Mouse (Mus musculus): ENCODE data around the gene Mybpc2. TPM values are rescaled to one million over a fixed set of nuclear protein-coding genes. Genes with fewer than 3 reads are reported as not detected.

The Mybpc2 gene
- 0.15 and 0.31 TPM in 2 replicates for polyA plus RNA-seq (2015; fragmentation: Nextera tagmentation; extraction: Ambion mirVana)

DNA sequence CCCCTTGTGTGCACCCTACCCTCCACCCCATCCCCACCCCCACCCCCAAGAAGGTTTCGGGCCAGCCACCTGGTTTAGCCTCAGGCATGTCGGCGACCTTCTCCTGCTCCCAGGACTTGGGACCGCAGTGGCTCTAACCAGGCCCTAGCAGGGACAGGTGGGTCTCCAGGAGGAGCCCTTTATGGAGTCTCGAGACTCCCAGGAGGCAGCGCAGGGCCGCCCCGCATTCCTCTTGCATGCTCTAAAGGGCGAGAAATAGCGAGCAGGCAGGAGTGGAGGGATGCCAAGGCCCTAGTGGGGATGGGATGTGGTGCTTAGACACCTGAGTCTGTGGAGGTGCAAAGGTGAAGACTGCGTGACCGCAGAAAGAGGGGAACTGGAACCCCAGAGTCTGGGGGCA, at the start of gene Mybpc2:
Gene Mybpc2 (minus strand): TSS at position 155 of the 400 bp plus-strand sequence.
- WGBS (ENCODE audit: insufficient replicate concordance), result 26% methylated on average over 12 of the region's 12 CpGs
- H3K27ac ChIP-seq (ENCODE audit: low read length), result no peak within 1 kb of the TSS
- H3K36me3 ChIP-seq (ENCODE audit: control insufficient read depth, insufficient read depth), result no peaks in the 10 kb centered on the region
- no peak within 1 kb of the TSS for H3K4me3 ChIP-seq (ENCODE audit: low read depth, low read length)
- no peak within 1 kb of the TSS for H3K9ac ChIP-seq (ENCODE audit: low read depth, low read length)
- ATAC-seq (ENCODE audit: low read depth), result no peak
- peaks cover 9% of the 10 kb centered on the region for H3K4me1 ChIP-seq (ENCODE audit: control insufficient read depth, low read depth, low read length)
- H3K4me2 ChIP-seq (ENCODE audit: low read depth, low read length), result no peak within 1 kb of the TSS
- no peaks in the 10 kb centered on the region for H3K9me3 ChIP-seq (replicated peaks; ENCODE audit: control insufficient read depth, low read length)
- H3K27me3 ChIP-seq (ENCODE audit: control insufficient read depth, insufficient read depth, low read depth, low read length), result peaks cover 54% of the 10 kb centered on the region

DNA sequence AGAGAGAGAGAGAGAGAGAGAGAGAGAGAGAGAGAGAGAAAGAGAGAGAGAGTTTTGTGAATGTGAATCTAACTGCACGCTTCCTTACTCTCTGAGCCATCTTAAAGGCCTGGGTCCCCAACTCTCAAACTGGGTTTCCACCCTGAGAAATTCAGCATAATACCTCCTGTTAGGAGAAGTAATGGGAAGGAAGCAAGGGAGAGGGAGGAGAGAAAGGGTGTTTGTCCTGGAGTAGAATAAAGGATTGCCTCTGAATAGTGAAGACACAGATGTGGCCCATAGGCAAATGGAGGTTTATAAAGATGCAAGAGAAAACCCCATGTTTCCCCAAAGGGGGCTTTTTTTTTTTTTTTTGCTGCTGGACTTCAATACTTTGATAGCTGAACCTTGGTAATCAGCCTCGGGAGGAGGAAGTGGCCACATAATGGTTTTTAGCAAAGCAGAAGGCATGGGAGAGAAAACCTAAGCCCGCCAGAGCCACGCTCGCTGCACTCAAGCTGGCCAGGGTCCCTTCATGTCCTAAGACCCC, 48.6 kb upstream of the Mybpc2 start:
- H3K4me2 ChIP-seq (ENCODE audit: low read depth, low read length), result 0 out of 2 replicates have a peak overlapping the region, but pooled peaks have one; percentile 4
- no peak overlapping the region for H3K27ac ChIP-seq (ENCODE audit: low read length)
- H3K9me3 ChIP-seq (replicated peaks; ENCODE audit: control insufficient read depth, low read length), result no peaks in the 10 kb centered on the region
- no peak for ATAC-seq (ENCODE audit: low read depth)
- no peaks in the 10 kb centered on the region for H3K27me3 ChIP-seq (ENCODE audit: control insufficient read depth, insufficient read depth, low read depth, low read length)
- H3K4me3 ChIP-seq (ENCODE audit: low read depth, low read length), result no peak overlapping the region; the same call in 1 of the 2 replicates
- 51% methylated on average over 5 of the region's 5 CpGs for WGBS (ENCODE audit: insufficient replicate concordance)
- no peak overlapping the region for H3K9ac ChIP-seq (ENCODE audit: low read depth, low read length)
- no peaks in the 10 kb centered on the region for H3K36me3 ChIP-seq (ENCODE audit: control insufficient read depth, insufficient read depth)
- no peaks in the 10 kb centered on the region for H3K4me1 ChIP-seq (ENCODE audit: control insufficient read depth, low read depth, low read length)

DNA sequence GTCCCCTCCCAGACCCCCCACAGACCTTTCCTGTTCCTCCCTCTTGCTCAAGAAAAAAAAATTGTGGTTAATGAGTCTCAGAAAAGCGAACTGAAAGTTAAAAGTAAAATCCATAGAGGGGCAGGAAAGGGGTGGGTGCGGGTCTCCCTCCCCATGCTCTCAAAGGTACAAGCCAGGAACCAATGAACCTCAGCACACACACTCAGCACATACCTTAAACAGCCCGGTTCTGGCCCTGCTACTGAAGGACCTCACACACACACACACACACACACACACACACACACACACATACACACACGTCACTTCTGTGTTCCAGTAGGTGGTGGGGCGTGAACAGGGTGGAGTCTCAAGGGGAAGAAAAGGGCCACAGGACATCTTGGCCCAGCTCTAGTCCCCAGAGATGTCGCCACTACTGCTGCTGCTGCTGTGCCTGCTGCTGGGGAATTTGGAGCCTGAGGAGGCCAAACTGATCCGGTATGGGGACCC, 47.8 kb upstream of the Mybpc2 start, which contains the start of gene Napsa:
Gene Napsa (plus strand): TSS at position 168 of the 489 bp plus-strand sequence.
- Histone ChIP-seq H3K9me3 (replicated peaks; ENCODE audit: control insufficient read depth, low read length) (no peaks in the 10 kb centered on the region), H3K36me3 (ENCODE audit: control insufficient read depth, insufficient read depth) (no peaks in the 10 kb centered on the region), H3K4me1 (ENCODE audit: control insufficient read depth, low read depth, low read length) (no peaks in the 10 kb centered on the region), H3K4me2 (ENCODE audit: low read depth, low read length) (0 out of 2 replicates have a peak within 1 kb of the TSS, but pooled peaks have one; percentile 4), H3K4me3 (ENCODE audit: low read depth, low read length) (peak within 1 kb of the TSS; percentile 5; the same call in 1 of the 2 replicates), H3K27me3 (ENCODE audit: control insufficient read depth, insufficient read depth, low read depth, low read length) (no peaks in the 10 kb centered on the region), H3K9ac (ENCODE audit: low read depth, low read length) (no peak within 1 kb of the TSS), H3K27ac (ENCODE audit: low read length) (no peak within 1 kb of the TSS)
- 20% methylated on average over 7 of the region's 7 CpGs for WGBS (ENCODE audit: insufficient replicate concordance)
- peak; percentile 43 for ATAC-seq (ENCODE audit: low read depth)

DNA sequence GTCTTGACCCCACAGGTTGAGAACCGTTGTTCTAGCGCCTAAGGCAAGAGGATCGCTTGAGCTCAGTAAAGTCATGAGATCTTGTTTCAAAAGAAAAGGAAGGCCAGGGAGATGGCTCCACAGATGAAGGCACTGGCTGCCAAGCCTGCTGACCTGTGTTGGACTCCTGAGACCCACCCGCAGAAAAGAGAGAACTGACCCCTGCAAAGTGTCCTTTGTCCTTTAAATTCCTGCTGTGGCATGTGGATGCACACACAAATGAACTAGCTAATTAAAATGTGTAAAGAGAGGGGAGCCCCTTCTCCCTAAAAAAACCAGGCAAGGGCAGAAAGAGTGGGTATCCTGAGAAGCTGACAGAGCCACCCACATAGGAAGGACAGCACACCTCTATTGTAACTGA, 47.4 kb upstream of the Mybpc2 start:
- Histone ChIP-seq H3K4me1 (ENCODE audit: control insufficient read depth, low read depth, low read length) (no peaks in the 10 kb centered on the region), H3K27ac (ENCODE audit: low read length) (no peak overlapping the region)
- 0 out of 2 replicates have a peak, but pooled peaks have one; percentile 9 for ATAC-seq (ENCODE audit: low read depth)

DNA sequence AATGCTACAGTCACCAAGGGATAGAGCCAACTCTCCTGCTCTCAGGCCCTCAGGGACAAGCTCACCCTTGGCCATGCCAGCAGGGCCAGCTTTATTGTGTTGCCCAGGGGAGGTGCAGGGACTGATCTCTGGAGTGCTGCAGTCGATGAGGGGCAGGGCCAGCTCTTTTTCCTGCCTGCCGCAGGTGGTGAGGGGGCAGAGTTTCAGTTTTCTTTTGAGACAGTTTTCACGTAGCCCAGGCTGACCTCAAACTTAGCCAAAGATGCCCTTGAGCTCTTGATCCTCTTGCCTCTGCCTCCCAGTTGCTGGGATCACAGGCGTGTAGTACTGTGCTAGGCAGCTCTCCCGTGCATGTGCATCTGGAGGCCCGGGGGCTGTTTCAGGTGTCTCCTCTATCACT, 46.5 kb upstream of the Mybpc2 start:
- no peaks in the 10 kb centered on the region for H3K9me3 ChIP-seq (replicated peaks; ENCODE audit: control insufficient read depth, low read length)
- WGBS (ENCODE audit: insufficient replicate concordance), result 64% methylated on average over 6 of the region's 6 CpGs
- no peak for ATAC-seq (ENCODE audit: low read depth)
- no peaks in the 10 kb centered on the region for H3K27me3 ChIP-seq (ENCODE audit: control insufficient read depth, insufficient read depth, low read depth, low read length)
- no peaks in the 10 kb centered on the region for H3K4me1 ChIP-seq (ENCODE audit: control insufficient read depth, low read depth, low read length)
- H3K27ac ChIP-seq (ENCODE audit: low read length), result no peak overlapping the region
- no peak overlapping the region for H3K4me3 ChIP-seq (ENCODE audit: low read depth, low read length)
- no peaks in the 10 kb centered on the region for H3K36me3 ChIP-seq (ENCODE audit: control insufficient read depth, insufficient read depth)
- no peak overlapping the region for H3K9ac ChIP-seq (ENCODE audit: low read depth, low read length)
- no peak overlapping the region for H3K4me2 ChIP-seq (ENCODE audit: low read depth, low read length)

More for the DNA sequence above, 47.4 kb upstream of the Mybpc2 start:
- 64% methylated on average over 4 of the region's 4 CpGs for WGBS (ENCODE audit: insufficient replicate concordance)
- no peak overlapping the region for H3K4me2 ChIP-seq (ENCODE audit: low read depth, low read length)
- no peak overlapping the region for H3K9ac ChIP-seq (ENCODE audit: low read depth, low read length)
- no peak overlapping the region for H3K4me3 ChIP-seq (ENCODE audit: low read depth, low read length)
- no peaks in the 10 kb centered on the region for H3K36me3 ChIP-seq (ENCODE audit: control insufficient read depth, insufficient read depth)
- no peaks in the 10 kb centered on the region for H3K9me3 ChIP-seq (replicated peaks; ENCODE audit: control insufficient read depth, low read length)
- H3K27me3 ChIP-seq (ENCODE audit: control insufficient read depth, insufficient read depth, low read depth, low read length), result no peaks in the 10 kb centered on the region

DNA sequence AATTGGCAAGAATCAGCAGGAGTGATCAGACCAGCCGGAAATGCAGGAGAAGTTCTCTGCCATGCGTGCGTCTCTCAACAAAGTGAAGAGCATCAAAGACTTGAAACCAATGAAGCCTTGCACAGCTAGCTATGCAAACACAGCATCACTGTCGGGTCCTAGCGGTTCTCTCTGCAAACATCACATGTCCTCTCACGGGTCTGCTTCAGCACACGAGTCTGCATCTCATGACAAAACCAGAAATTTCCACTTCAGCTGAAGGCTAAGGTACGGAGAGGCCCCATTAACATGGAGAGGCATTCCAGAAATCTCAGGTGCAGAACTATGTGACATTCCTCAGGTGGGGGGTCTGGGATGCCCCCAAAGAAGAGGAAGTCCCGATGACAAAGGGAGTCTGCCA, 44.3 kb upstream of the Mybpc2 start:
- Histone ChIP-seq H3K4me3 (ENCODE audit: low read depth, low read length) (no peak overlapping the region), H3K9me3 (replicated peaks; ENCODE audit: control insufficient read depth, low read length) (no peaks in the 10 kb centered on the region), H3K27ac (ENCODE audit: low read length) (no peak overlapping the region), H3K36me3 (ENCODE audit: control insufficient read depth, insufficient read depth) (no peaks in the 10 kb centered on the region), H3K9ac (ENCODE audit: low read depth, low read length) (no peak overlapping the region), H3K27me3 (ENCODE audit: control insufficient read depth, insufficient read depth, low read depth, low read length) (no peaks in the 10 kb centered on the region), H3K4me1 (ENCODE audit: control insufficient read depth, low read depth, low read length) (no peaks in the 10 kb centered on the region), H3K4me2 (ENCODE audit: low read depth, low read length) (no peak overlapping the region)
- ATAC-seq (ENCODE audit: low read depth), result no peak
- WGBS (ENCODE audit: insufficient replicate concordance), result 58% methylated on average over 9 of the region's 9 CpGs

DNA sequence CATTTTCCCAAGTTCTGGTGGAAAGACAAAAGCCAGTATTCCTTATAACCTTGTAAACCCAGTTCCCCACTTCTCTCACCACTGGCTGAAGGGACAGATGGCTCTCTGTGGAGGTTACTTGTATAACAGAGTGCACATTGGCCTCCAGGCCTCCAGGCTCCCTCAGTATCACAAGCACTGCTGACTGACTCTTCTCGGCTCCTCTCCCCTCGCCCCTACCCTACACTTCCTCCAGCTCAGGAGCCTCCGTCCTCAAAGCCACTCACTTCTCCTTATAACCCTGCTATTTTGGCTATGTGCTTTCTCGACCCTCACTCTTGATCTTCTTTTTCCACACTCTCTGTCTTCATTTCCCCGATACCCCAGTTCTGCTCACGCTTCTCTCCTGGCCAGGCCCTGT, 41.0 kb upstream of the Mybpc2 start:
- no peak overlapping the region for H3K27ac ChIP-seq (ENCODE audit: low read length)
- H3K36me3 ChIP-seq (ENCODE audit: control insufficient read depth, insufficient read depth), result no peaks in the 10 kb centered on the region
- H3K4me2 ChIP-seq (ENCODE audit: low read depth, low read length), result no peak overlapping the region
- 38% methylated on average over 6 of the region's 6 CpGs for WGBS (ENCODE audit: insufficient replicate concordance)
- no peaks in the 10 kb centered on the region for H3K9me3 ChIP-seq (replicated peaks; ENCODE audit: control insufficient read depth, low read length)
- no peak for ATAC-seq (ENCODE audit: low read depth)
- no peak overlapping the region for H3K4me3 ChIP-seq (ENCODE audit: low read depth, low read length)
- H3K27me3 ChIP-seq (ENCODE audit: control insufficient read depth, insufficient read depth, low read depth, low read length), result no peaks in the 10 kb centered on the region
- H3K9ac ChIP-seq (ENCODE audit: low read depth, low read length), result no peak overlapping the region
- H3K4me1 ChIP-seq (ENCODE audit: control insufficient read depth, low read depth, low read length), result no peaks in the 10 kb centered on the region

DNA sequence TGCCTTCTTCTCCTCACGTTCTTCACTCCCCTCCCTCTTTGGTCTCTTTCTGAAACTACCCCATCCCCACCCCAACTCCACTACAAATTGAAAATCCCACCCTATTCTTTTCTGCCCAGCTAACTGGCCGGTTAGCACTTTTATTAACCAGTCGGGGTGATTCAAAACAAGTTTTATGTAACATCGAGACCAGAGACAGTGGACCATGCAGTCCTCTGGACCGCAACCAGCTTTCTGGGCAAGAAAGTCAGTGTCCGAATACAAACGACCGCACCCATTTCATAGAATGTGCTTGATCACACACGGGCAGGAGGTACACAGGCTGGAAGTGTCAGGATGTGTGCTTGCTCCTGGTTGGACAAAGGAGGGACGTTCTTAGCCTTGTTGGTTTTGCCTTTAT, 40.0 kb upstream of the Mybpc2 start:
- H3K4me1 ChIP-seq (ENCODE audit: control insufficient read depth, low read depth, low read length), result no peaks in the 10 kb centered on the region
- no peaks in the 10 kb centered on the region for H3K27me3 ChIP-seq (ENCODE audit: control insufficient read depth, insufficient read depth, low read depth, low read length)
- no peak overlapping the region for H3K27ac ChIP-seq (ENCODE audit: low read length)
- H3K4me3 ChIP-seq (ENCODE audit: low read depth, low read length), result no peak overlapping the region
- no peak overlapping the region for H3K9ac ChIP-seq (ENCODE audit: low read depth, low read length)
- H3K9me3 ChIP-seq (replicated peaks; ENCODE audit: control insufficient read depth, low read length), result no peaks in the 10 kb centered on the region
- 66% methylated on average over 10 of the region's 10 CpGs for WGBS (ENCODE audit: insufficient replicate concordance)
- H3K36me3 ChIP-seq (ENCODE audit: control insufficient read depth, insufficient read depth), result no peaks in the 10 kb centered on the region
- ATAC-seq (ENCODE audit: low read depth), result no peak
- H3K4me2 ChIP-seq (ENCODE audit: low read depth, low read length), result no peak overlapping the region

DNA sequence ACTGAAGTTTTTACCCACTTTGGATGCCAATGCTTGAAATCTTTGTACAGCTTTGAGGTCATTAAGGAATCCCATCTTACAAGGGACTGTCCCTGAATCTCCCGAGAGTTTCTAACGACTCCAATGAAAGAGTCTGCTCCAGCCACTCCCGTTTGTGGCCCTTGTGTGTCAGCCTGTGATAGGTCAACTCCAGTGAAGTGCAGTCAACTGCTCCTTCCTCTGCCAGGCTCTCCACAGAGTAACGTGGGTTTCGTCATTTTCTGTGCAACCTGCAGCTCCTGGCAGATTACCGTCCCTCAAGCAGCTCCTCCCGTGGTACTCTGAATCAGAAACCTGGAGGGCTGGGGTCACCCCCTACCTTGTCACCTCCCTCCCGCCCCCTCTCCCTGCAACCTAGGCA, 38.8 kb upstream of the Mybpc2 start:
- H3K4me2 ChIP-seq (ENCODE audit: low read depth, low read length), result no peak overlapping the region
- H3K4me3 ChIP-seq (ENCODE audit: low read depth, low read length), result no peak overlapping the region
- no peaks in the 10 kb centered on the region for H3K27me3 ChIP-seq (ENCODE audit: control insufficient read depth, insufficient read depth, low read depth, low read length)
- no peaks in the 10 kb centered on the region for H3K36me3 ChIP-seq (ENCODE audit: control insufficient read depth, insufficient read depth)
- no peaks in the 10 kb centered on the region for H3K4me1 ChIP-seq (ENCODE audit: control insufficient read depth, low read depth, low read length)
- WGBS (ENCODE audit: insufficient replicate concordance), result 28% methylated on average over 8 of the region's 8 CpGs
- ATAC-seq (ENCODE audit: low read depth), result no peak
- H3K9me3 ChIP-seq (replicated peaks; ENCODE audit: control insufficient read depth, low read length), result no peaks in the 10 kb centered on the region
- no peak overlapping the region for H3K9ac ChIP-seq (ENCODE audit: low read depth, low read length)
- no peak overlapping the region for H3K27ac ChIP-seq (ENCODE audit: low read length)
